Mouse (Mus musculus) liver, embryonic 14.5 days (tissue): ENCODE results near the gene Ppp1r12b.

Experiments
- CTCF ChIP-seq: IDR thresholded peaks from 2 replicates; pipeline ENCODE4 v1.5.1; 2016; ENCODE audit warnings: antibody characterized with exemption, low read depth, control low read depth
- EP300 ChIP-seq: IDR thresholded peaks from 2 replicates; pipeline ENCODE4 v1.6.1; 2016; ENCODE audit warnings: antibody characterized with exemption, low read depth

GRCm38 (mm10) chr1:134784911-134785310 is 170.8 kb downstream of the Ppp1r12b start:
- TF ChIP-seq CTCF (no peak), EP300 (no peak)
